Mouse (Mus musculus) cerebellum, postnatal 4 days (tissue): ENCODE measurements at regions not wholly inside any gene's neighbourhood (a gene's known extent, or its start where the extent isn't known, plus 50 kb on each side); places are given as distances from the start of the nearest gene placed in this dataset.

Source experiments
- DNase-seq, 2 experiments: peaks; one replicate each; pipeline ENCODE4 v3.0.0; 2022; ENCODE audit warnings: low spot score in 2 of 2, mixed read lengths in 1 of 2

GRCm38 (mm10) chr11:6785471-6785870, 52.0 kb downstream of the Gm11983 start:
- no peak for DNase-seq

- DNase-seq = no peak
These were observed 54.6 kb downstream of the Gm11983 start for GRCm38 (mm10) chr11:6782826-6783225.

- no peak for DNase-seq
These were observed 57.7 kb downstream of the Gm11983 start for GRCm38 (mm10) chr11:6779752-6780151.

- no peak for DNase-seq
These were observed 58.7 kb downstream of the Gm11983 start for GRCm38 (mm10) chr11:6778596-6779360.

DNA sequence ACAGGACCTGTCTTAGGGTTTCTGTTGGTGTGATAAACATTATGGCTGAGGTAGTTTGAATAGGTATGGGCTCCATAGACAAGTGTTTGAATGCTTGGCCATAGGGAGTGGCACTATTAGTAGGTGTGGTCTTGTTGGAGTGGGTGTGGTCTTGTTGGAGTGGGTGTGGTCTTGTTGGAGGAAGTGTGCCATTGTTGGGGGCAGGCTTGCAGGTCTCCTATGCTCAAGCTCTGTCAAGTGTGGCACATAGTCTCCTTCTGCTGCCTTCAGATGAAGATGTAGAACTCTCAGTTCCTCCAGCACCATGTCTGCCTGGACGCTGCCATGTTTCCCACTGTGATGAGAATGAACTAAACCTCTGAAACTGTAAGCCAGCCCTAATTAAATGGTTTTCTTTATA, 59.9 kb downstream of the Gm11983 start:
- DNase-seq = no peak

DNA sequence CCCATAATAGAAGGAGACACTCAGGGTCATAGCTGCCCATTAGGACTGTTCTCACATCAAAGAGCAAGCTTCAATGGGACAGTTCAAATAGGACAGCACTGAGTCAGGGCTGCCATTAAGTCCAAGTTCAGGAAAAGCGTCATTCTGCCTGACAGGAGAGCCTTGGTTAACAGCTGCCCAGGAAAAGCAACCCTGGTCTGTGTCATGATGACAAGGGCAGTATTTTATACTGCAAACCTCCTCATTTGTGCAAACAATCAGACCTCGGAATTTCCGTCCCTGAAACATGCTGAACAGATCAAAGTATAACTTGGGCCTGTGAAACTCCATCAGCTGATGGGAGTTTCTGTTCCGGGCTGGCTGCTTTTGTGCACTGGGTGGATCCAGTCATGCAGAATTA, 62.8 kb downstream of the Gm11983 start:
- no peak for DNase-seq

GRCm38 (mm10) chr11:6773951-6774350, 63.5 kb downstream of the Gm11983 start:
- no peak for DNase-seq

DNA sequence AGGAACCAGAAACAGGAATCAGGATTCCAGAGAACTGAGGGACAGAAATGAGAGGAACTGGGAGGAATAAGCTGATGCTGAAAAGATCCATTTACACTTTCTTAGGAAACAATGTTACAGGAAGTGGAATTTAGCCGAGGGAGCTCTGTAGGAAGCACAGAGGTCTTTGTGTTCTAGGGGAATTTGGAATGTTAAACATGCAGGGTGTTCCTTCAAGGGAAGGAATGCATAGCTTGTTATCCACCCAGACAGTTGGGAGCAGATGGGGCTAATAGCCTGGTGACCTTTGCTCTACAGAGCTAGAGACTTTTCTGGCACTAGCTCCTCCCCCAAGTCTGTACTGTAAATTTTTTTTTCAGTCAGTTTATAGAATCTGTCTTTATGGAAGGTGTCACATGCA, 64.1 kb downstream of the Gm11983 start:
- DNase-seq = no peak

DNA sequence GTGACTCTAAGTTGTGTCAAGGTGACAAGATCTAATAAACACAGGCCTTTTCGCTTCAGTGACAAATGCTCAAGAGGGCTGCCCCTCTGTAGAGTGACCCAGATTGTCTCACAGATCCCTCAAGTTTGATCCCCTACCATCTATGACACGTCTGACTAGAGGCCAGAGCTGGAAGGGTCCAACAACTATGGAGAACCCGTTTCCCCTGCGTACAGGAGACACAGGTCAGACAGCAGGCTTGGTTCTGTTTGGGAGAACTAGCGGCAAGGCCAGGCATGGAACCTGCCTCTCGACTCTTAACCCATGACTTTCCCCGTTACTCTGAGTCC, 68.1 kb downstream of the Gm11983 start:
- DNase-seq = no peak

DNA sequence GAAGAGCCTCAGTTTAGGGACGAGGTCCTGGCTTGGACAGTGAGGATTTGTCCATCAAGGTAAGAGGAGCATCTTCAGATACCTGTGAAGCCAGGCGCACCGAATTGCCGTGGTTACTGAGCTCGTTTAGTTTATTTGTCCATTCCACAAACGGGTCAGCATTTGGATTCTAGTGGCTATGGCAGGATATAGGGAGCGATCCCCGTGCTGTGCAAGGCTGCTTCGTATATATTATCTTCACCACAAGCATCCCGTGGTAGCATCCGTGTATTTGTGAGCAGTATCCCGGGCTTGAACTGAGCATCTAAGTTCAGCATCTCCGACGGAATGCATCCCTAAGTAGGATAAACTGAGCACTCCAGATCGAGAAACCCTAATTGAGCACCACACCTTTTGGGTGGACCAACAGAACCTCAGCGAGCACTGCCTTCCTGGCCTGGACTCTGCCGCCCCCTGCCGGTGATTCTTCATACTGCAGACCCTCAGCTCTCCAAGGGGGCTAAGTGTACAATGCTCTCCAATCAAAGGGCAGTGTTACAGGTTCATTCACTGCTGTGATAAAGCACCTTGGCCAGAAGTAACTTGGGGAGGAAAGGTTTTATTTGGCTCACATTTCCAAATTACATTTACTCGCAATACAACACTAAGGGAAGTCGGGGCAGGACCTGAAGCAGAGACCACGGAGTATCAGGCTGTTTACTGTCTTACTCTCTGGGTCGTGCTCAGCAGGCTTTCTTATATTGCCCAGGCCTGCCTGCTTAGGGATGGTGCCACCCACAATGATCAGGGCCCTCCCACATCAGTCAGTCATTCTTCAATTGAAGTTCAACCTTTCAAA, 68.6 kb downstream of the Gm11983 start:
- DNase-seq = peak; percentile 81 to 87

GRCm38 (mm10) chr11:6766725-6767124, 70.7 kb downstream of the Gm11983 start:
- DNase-seq = no peak

- no peak for DNase-seq
These were observed 72.0 kb downstream of the Gm11983 start for GRCm38 (mm10) chr11:6765333-6765957.

- DNase-seq = no peak
These were observed 73.3 kb downstream of the Gm11983 start for GRCm38 (mm10) chr11:6764186-6764585.

DNA sequence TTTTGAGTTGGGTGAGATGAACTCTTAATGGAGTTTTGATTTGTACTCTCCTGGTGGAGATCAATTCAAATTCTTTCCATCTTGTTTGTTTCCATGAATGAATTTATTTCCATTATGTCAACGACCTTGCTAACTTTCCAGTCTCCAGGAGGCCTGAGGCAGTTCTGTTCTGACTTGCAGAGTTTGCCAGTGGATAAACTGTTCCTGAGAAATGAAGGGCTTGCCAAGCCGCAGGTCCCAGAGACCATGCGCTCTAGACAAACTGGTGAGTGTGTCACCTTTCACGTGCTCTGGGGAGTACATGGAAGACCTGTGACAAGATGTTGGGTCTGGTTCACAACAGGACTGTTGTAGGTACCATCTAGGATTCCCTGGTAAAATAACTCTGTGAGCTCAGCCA, 74.5 kb downstream of the Gm11983 start:
- no peak for DNase-seq

- DNase-seq = no peak
These were observed 75.4 kb downstream of the Gm11983 start for GRCm38 (mm10) chr11:6761876-6762628.

GRCm38 (mm10) chr11:6759578-6759977, 77.9 kb downstream of the Gm11983 start:
- no peak for DNase-seq

DNA sequence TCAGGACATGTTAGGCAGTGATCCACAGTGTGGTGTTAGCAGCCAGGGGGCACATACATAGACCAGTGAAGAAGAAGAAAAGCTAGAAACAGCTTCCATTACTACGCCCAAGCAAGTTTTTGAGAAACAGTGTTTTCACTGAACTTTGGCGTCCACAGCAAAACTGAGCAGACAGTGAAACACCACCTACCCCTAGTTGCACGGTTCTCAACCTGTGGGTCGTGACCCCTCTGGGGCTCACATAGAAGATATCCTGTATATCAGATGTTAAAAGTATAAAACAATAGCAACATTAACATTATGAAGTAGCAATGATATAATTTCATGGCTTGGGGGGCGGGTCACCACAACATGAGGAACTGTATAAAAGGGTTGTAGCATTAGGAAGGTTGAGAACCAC, 81.1 kb downstream of the Ramp3 start:
- no peak for DNase-seq

- no peak for DNase-seq
These were observed 80.3 kb downstream of the Ramp3 start for GRCm38 (mm10) chr11:6738581-6738980.

DNA sequence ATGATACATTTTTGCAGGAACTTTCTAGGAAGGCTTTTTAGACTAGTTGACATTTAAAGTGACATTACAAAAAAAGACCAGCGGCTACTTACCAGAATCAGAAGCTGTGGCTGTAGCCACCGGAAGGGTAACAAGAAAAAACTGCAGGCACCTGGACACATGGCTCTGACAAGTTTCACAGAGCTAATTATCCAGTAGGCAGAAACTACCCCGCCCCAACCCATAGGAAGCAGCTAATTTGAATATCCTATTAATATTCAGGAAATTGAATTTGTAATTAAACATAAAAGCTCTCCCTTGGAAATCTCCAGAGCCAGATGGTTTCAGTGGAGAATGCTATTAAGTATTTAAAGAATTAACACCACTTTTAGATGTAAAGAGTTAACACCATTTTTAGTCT, 79.8 kb downstream of the Ramp3 start:
- DNase-seq = no peak

- DNase-seq = no peak
These were observed 76.6 kb downstream of the Ramp3 start for GRCm38 (mm10) chr11:6734746-6735430.

GRCm38 (mm10) chr11:6731505-6731904, 73.2 kb downstream of the Ramp3 start:
- DNase-seq = no peak
